Mouse (Mus musculus) spleen, postnatal 4 days (tissue): Measurements from ENCODE around the gene Tmem178.

Experiments used
- DNase-seq, 2 experiments: peaks; one replicate each; pipeline ENCODE4 v3.0.0; 2022; ENCODE audit warnings: low spot score in 2 of 2

The Tmem178 gene

DNA sequence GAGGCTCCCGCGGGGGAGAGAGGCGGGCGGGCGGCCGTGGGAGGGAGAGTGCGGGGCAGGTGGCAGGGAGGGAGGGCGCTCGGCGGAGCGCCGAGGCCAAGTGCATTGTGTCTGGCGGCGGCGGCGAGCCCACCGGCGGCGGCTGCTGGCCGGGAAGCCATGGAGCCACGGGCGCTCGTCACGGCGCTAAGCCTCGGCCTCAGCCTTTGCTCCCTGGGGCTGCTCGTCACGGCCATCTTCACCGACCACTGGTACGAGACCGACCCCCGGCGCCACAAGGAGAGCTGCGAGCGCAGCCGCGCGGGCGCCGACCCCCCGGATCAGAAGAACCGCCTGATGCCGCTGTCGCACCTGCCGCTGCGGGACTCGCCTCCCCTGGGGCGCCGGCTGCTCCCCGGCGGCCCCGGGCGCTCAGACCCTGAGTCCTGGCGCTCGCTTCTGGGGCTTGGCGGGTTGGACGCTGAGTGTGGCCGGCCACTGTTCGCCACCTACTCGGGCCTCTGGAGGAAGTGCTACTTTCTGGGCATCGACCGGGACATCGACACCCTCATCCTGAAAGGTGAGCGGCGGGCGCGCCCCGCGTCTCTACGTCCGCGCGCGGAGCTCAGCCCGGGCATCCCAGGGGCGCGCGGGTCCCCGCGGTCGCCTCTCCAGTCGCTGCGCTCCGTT lies at the start of gene Tmem178:
TSS of gene Tmem178 (plus strand) at position 103 of the 669 bp plus-strand sequence.
- DNase-seq: no peak

DNA sequence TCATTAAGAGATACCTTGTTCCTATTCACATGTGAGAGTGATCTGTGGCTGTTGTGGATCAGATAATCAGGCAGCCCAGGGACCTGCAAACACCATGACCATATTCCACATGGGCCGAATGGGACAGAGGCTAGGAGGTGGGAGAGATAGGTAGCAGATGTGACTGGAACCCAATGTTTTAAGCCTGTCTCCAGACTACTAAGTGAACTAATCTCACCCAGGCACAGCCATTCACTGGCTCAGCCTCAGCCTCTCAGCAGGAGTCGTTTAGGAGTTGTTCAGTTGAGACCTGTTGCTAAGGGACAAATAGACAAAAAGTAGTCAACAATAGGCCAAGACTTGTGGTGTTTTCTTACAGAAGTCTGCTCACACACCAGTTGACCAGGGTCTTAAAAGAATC lies 48.0 kb upstream of the Tmem178 start:
- DNase-seq: no peak

DNA sequence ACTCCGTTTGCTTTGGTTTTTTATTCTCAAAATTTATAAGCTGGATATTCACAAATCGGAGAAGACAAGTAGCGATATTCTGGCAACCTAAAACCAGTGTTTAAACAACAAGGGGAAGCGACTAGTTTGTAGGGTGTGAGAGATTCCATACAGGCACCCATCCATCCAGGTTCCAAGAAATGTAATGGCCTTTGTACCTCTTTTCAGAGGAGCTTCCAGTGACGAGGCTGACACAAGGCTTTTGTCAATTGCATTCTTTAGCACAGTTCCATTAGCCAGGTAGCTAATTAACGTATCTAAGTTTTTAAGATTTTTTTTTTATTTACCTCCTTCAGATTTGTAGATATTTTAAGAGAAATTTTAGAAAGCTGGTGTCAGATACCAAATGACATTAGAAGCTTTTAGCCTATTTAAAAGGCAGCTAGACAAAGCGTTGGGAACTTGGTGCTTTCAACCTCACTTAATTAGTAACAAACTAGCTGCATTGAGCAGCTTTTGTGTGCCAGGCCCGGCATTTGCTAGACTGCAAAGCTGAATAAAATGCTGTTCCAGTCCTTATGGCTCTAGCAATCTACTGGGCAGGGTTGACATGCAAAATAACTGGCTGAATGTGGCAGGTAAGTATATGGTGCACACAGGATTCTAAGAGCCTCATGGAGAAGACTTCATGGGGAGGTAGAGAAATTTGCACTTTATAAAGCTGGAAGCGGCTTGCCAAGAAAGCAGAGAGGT lies 46.6 kb upstream of the Tmem178 start:
- DNase-seq: no peak

DNA sequence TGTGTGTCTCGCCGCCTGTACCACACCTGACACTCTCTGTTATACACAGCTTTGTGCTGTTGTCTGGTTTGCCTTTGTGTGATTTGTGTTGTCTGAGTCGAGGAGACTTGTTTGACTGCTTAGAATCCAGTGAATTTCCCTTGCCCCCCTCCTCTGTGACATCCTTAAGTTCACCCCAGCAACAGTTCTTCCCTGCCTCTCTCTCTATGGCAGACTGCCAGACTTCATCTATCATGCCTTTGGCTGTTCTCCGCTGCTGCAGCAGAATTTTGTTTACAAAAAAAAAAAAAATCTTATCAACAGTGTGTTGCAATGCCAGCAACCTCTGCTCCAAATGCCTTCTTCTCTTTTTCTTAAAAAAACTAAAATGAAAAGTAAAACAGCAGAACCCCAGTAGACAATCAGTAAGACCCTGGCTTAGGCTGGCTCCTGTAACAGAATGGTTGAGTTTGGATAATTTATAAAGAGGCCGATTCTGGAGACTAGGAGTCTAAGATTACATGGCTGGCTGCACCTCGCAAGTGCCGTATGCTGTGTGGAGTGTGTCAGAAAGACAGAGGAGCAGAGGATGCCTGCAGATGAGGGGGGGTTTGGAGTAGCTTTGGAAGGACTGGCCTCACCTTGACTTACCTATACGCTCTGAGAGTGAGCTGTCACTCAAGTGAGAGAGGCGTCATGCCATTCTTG lies 44.8 kb upstream of the Tmem178 start:
- no peak for DNase-seq

DNA sequence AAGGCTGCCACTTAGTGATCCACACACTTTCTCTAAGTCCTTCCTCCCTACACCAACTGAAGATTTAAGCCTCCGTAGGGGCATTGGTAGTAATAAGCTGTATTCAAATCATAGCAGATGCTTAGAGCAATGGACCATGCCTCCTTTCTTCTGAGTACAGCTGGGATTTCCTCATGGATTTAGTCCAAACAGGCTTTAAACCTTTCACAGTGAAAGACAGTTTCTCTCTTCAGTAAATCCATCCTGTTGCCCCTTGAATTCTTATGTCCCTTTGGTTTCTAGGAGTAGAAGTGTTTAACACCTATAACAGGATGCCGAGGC lies 44.3 kb upstream of the Tmem178 start:
- no peak for DNase-seq

DNA sequence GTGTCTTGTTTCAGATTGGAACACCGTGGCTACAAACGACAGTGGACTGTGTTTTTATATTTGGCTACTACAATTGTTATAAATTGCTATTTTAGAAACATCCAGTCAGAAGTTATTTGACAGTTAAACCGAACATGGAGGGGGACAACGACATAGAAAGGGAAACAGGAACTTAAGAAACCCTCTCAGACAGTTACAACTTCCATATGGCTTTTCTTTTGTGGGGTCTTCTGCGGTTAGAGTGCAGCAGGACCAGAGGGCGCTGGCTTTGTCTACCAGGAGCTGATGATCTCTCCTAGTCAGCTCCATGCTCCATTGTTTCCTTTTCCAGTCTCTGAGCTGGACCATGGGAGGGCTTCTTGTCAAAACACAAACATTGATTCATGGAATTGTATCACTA lies 42.5 kb upstream of the Tmem178 start:
- DNase-seq: no peak

DNA sequence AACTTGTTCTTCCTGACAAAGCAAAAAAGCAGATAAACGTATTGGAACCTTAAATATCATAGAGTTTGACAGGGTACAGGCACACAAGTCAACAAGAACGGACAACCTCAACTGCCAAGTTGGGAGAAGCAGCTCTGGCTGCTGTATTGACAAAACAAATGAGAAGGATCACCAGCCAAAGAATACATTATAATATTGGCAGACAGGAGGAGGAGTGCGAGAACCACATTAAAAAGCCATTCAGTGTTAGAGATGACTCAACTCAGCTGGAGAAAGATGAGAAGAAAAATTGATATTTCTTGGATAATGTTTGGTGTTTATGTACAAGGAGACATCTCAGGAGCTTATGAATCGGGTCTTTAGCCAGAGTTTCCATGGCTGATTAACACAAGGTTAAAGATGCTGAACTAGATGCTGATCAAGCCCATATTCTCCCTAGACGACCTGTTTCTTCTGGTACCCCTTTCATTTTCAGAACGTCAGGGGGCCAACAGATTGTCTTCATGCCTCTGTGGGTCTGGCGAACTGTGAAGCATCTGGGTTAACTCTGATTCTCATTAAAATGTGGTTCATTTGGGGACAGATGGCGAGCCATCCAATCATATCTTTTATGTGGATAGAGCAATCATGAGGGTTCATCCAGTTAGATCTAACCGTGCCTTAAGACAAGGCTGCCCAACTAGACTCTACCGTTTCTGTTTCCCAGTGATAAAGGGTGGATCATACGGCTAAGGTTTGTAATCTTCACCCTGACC lies 41.1 kb upstream of the Tmem178 start:
- DNase-seq: no peak

DNA sequence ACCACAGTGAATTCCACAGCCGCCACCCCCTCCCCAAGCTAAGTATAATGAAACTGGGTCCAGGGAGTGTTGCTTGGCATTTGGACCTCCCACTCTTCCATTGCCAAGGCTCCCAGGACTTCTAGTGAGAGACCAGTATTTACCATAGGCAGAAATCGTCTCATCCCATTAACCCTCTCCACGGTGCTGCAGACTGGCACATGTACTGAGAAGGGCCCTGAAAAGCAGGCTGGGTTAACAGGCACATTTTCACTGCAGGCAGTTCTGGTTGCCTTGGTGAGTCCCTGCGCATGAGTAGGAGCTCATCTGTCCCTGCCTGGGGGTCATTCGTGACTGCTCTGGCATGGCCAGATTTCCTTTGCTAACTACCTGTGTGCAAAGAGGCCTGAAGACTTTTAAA lies 40.4 kb upstream of the Tmem178 start:
- no peak for DNase-seq

DNA sequence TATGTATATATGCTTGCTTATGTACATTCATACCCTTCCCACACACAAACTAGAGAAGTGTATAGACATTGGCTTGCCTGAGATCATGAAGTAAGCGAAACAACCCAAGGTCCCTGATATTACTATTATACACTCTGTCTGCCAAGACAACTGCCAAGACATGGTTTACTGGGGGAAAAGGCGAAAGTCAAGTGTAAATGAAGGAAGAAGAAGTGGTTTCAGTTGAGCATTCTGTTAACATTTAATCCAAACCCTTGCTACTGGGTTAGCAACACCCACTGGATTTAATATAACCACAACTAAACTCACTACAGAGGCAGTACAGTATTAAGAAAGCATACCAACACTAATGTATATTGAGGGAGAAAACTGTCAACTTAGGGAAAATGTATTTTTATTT lies 28.8 kb upstream of the Tmem178 start:
- DNase-seq: no peak

DNA sequence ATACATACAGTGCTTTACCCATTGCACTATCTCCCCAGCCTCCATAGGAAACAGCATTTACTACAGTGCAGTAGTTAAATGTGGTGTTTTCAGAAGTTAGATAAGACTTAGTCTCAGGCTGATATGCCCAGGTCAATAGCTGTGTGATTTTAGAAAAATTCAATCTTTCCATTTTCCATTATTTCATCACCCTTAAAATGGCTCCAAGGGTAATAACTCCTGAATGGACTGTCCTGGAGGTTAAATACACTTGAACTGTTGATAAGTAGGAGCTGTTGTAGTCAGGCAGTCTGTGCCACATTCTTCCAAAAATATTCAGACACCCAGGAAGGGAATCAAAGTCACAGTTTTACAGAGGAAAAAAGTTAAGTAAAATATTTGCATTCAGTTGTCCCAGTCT lies 25.2 kb upstream of the Tmem178 start:
- DNase-seq: no peak

DNA sequence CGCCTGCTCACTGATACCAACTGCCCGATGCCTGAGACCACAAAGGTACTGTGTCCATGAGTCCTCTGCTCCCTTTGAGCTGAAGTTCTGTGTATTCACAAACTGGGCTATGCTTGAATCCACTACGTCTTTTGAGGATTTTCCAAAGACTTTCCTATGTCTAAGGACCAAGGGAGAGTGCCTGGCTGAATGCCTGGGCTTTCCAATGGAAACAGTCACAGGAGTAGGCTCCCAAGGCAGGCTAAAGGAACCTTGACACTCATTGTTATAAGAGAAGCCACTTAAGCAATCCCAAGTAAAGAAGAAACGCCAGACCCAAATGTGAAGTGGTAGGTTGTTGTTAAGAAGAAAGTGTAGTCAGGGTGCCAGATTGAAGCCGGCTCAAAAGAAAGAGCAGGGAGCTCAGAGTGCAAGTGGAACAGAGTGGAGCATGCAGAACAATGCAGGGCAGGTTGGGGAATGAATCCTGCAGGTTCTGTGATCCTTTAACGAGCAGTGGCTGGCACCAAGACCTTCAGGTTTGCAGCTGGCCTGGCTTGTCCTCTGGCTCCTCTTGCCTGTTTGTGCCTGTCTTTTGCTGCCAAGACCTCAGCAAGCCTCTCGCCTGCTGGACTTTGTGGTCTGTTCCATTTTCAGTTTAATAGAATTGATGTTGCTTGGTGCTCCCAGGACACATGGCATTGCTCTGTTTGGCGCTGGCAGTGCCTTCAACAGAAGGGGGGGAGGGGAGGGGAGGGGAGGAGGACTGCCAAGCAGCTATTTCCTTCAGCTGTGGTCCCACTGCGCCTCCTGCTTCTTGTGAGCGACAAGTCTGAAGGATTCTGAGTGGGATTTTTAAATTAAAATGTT lies 22.9 kb upstream of the Tmem178 start:
- DNase-seq: no peak

DNA sequence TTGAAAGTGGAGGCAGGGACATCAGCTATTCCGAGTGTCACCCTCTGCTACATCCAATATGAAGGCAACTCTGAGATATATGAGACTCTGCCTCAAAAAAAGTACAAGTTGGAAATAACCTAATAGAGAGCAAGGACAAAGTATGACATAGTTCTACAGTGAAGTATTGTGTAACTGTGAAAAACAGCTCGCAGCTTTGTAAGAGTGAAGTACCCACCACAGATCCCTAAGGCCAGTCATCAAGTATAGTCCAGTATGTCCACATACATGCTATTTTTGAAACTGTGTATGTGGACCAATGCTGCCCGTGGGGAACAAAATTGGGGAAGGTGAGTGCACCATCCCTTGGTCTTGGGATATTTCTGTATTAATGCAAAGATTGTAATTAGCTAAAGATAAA lies 18.9 kb upstream of the Tmem178 start:
- no peak for DNase-seq

DNA sequence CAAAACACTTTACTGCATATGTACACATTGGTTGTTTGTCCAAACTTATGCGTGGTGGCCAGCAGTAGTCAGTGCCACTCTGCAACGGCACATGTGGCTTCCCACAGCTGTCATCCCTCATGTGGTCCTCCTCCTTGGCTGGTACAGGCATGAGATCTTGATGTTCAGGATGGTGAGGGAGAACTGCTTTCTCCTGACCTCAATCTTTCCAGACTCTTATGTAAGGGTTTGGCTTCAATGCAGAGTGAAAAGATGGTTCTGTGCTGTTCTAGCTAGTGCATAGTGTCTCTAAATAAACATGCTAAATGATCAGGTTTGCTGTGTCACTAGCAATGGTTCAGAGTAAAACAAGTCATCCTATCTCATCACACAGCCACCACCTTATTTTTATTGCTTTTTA lies 17.3 kb upstream of the Tmem178 start:
- DNase-seq: no peak

DNA sequence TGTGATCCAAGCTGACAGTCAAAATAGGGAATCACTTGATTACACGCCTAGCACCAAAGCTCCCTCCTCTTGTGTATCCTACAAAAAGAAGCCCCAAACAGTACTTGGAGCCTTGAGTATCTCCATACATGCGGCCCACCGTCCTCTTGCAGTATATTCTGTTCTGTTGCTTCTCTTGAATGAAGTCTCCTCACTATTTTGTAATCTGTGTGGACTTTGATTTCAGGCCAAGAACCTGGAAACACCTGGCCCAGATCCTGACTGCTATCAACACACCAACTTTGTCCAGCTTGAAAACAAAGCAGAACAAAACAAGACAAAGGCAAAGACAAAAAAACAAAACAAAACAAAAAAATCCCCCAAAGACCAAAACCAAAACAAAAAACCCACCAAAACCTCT lies 11.7 kb upstream of the Tmem178 start:
- DNase-seq: no peak

DNA sequence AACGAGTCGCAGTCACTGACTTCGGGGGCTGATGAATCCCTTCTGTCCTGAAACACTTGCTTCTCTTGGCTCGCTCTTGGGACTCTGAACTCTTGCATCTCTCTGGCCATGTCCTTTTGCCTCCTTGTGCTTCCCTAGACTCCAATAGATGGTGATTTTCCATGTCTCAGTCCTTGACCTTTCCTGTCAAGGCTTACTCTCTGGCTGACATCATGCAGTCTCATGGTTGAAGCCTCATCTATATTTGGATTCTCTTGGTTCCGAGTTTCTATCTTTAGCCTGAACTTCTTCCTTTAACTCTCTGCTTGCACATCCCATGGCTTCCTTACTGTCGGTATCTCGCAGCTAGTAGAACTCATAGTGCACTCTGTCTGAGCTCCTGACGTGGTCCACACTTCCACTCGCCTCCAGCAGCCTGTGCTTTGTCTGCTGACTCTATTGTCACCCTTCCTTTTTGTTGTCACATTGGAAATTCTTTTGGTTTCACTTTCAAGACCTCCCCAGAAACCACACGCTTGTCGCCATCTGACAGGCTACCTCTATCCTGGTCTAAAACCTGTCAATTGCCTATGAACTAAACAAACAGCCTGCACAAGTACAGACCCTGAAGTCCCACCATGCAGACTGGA lies 10.9 kb upstream of the Tmem178 start:
- DNase-seq: no peak

DNA sequence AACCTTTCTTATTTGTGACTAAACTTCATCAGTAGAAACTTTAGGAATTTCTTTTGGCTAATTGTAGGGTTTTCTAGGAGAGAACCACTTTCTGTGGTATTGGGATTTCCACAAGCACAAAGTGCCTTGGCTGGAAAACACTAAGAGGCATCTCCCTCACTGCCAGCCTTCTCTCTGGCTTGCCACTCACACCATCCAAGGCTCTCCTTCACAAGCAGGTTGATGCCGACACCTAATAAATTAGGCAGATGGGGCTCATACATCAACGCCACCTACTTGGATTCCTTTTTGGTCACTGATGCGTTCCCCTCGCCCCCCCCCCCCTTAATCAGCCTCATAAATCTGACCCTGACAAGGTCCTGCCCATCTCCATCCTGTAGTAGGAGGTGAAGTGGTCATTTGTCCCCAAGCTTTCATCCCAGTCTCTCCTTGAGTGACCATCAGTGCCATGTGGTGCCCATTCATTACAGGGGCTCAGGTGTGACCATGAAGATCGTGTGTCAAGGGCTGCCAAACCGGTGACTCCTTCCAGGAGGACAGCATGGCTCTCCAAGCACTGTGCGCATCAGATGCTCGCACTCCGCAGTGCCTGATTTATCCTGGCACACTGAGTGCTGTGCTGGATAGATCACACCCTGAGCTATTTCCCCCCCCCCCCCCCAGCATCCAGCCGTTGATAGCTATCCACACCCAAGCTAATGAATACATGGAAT lies 8.5 kb upstream of the Tmem178 start:
- DNase-seq: no peak

DNA sequence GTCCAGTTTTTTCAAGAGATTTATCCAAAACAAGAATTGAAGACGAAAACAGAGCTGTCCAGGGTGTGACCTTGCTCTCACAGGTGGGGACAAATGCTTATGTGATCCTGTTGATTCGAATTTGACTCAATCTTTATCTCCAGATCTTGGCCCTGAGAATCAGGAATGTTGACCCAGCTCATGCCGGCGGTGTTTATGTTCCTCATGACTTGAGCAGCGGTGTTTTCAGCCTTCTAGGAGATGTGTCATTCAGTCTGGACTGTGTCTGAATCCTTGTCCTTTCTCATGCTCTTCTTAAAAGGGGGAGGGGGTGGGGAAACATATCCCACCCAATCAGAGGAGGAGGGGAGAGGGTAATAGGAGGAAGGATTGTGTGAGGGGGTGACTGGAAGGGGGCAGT lies 7.9 kb upstream of the Tmem178 start:
- no peak for DNase-seq

DNA sequence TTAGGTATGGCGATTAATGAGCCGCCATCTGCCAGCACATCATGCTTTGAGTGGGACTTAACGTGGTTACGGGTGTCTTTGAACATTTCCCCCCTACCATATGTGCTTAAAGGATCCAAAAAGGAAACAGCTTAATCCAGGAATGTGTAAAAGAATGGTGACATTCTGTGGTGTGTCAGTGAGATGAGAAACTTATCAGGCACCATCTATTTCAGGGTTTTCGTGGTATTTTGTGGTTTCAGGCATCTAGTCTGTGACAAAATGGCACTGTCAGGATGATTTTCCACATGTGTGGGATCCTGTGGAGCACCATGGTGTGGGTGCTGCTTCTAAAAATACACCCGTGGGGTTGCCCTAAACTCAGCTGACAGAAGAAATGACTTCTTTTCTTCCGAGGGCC lies 4.6 kb upstream of the Tmem178 start:
- no peak for DNase-seq

DNA sequence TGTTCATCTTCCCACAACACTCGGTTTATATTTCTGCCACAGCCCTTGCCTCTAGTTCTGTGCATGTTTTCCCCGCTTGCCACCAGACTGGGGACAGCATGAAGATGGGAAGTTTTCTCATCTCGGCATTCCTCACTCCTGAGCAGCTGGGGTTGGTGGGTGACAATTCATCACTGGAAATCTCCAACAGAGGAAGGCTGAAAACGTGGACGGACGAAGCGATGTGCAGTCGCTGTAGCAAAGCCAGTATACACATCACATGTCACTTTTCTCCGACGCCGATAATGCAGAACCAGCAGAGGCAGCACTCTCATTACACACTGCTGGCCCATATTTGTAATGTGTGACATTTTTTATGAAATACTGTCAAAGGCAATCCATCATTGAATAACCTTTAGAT lies 2.6 kb upstream of the Tmem178 start:
- no peak for DNase-seq

DNA sequence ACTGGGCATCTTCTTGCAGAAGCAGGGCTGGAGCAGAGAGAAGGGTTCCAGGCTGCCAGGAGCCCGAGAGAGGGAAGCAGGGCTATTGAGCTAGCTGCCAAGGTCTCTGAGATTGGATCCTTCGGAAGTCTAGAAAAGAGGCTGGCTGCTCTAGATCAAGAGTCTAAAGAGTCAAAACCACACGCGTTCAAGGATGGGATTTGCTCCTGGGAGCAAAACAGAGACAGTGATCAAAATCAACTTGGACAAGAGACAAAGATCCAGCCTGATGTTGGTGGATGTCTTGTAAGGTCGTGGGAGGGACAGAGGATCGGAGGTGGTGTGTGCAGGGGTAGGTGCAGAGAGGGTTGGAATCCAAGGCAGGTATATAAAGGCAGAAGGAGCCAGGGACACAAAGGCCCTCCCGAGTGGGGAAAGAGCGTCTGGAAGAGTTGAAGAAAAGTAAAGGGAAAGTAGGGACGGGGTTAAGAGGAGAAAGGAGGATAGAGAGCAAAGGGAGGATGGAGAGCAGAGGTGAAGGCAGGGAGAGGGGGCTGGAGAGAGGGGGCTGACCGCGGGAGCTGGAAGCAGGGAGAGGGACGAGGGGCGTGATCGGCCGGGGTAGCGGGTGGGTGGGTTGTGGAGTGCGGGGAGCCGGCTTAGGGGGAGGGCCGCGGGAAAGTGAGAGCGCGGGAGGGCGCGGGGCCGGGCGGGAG lies 450 bp upstream of the Tmem178 start:
- no peak for DNase-seq
